Mouse (Mus musculus) ES-Bruce4 (cell line): ENCODE data around the gene Olfr456.

ENCODE experiments used
- CTCF ChIP-seq: IDR thresholded peaks from one replicate; pipeline ENCODE4 v1.8.1; 2011; ENCODE audit warnings: low read depth, low read length
- EP300 ChIP-seq: IDR thresholded peaks from 2 replicates; pipeline ENCODE4 v1.6.1; 2011; ENCODE audit warnings: low read depth, low read length; ENCODE audit not compliant: insufficient read depth

- TF ChIP-seq EP300 (no peak), CTCF (no peak)
Observed at GRCm38 (mm10) chr6:42444491-42444890, 42.5 kb downstream of the Olfr456 start.
